9 mouse cellular contexts compared by ENCODE assay signal in the genomic region with DNA sequence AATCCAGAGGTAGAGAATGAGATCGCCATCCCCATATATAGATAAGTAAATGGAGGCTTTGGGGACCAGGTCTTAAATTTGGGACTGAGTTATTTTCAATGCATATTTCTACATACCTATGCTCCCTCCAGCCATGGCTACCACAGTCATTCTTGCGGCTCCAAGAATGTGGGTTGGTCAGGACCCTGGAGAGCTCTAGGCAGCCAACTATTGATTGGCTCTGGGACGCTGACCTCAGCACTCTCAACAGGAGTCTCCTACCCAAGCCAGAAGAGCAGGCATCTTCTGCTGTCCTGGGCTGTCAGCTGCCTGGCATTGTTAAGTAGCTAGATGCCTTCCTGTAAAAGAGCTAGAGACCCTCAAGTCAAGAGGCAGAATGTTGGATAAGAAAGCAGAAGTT.
DNase-seq lines count a peak whose midpoint lies in the region; ATAC-seq and TF ChIP-seq lines count a peak whose summit lies in the region.
"Had no signal": no experiment of that assay in that cellular context is flagged by ENCODE, and none has a peak within 500 bp of the region (broad histone marks: within the 10 kb centered on the region; RNA-seq: fewer than 3 reads in every experiment).

No protein-coding gene starts in this region.

- peak; percentile 82 for DNase-seq in intestine, embryonic 14.5 days (ENCODE audit: low spot score)
- DNase-seq in CH12.LX (ENCODE audit: extremely low read depth) = peak; percentile 18
- peak; percentile 47 for DNase-seq in adrenal gland, postnatal 25 days
- peak; percentile 82 to 84 for DNase-seq in kidney, postnatal 4 days
- DNase-seq in thymus, postnatal 14 days = no peak
- DNase-seq in spleen, postnatal 4 days (ENCODE audit: low spot score in 2 of 2) = no peak
- no peak for DNase-seq in urinary bladder, adult 2 months (ENCODE audit: low spot score)

- no peaks in the 10 kb centered on the region for H3K9me3 ChIP-seq in intestine, embryonic 14.5 days (ENCODE audit: control insufficient read depth, low read length)
- H3K9me3 ChIP-seq in intestine, embryonic 15.5 days = no peaks in the 10 kb centered on the region
- H3K9me3 ChIP-seq in CH12.LX (replicated peaks; ENCODE audit: low read length) = no peaks in the 10 kb centered on the region
- H3K9me3 ChIP-seq: limb, embryonic 12.5 days had no signal

- no peaks in the 10 kb centered on the region for H3K79me2 ChIP-seq in CH12.LX (replicated peaks; ENCODE audit: control insufficient read depth, extremely low read depth, insufficient read depth, poor library complexity, severe bottlenecking)

- dilution Hi-C loops in CH12.LX (cut with MboI; ENCODE audit: extremely low pct_ligation_motif_present, extremely low pct_unique_long_range_greater_than_20kb, low sequenced_read_pairs) = no loop called here

- H3K4me1 ChIP-seq in intestine, embryonic 14.5 days (replicated peaks; ENCODE audit: control insufficient read depth, insufficient read depth, low read length) = no peaks in the 10 kb centered on the region
- no peaks in the 10 kb centered on the region for H3K4me1 ChIP-seq in intestine, embryonic 15.5 days (replicated peaks)
- no peaks in the 10 kb centered on the region for H3K4me1 ChIP-seq in CH12.LX (ENCODE audit: control insufficient read depth in 1 of 2, insufficient read depth in 2 of 2)

- TF ChIP-seq EP300 in CH12.LX (IDR thresholded peaks at IDR 0.05; ENCODE audit: low read length) = no peak

- no peak overlapping the region for H3K4me3 ChIP-seq in intestine, embryonic 14.5 days (ENCODE audit: low read depth, low read length)
- H3K4me3 ChIP-seq in intestine, embryonic 15.5 days (replicated peaks) = no peak overlapping the region
- no peak overlapping the region for H3K4me3 ChIP-seq in CH12.LX (replicated peaks in 1 of 3; ENCODE audit: low read depth in 2 of 3, low read length in 2 of 3, poor library complexity in 1 of 3)
- H3K4me3 ChIP-seq: limb, embryonic 12.5 days had no signal

- no peak for ATAC-seq in intestine, embryonic 14.5 days (replicated peaks; ENCODE audit: low FRiP score, low TSS enrichment, low read depth)
- no peak for ATAC-seq in intestine, embryonic 15.5 days

- H3K27me3 ChIP-seq in intestine, embryonic 14.5 days (replicated peaks; ENCODE audit: control insufficient read depth, insufficient read depth, low read length) = no peaks in the 10 kb centered on the region
- no peaks in the 10 kb centered on the region for H3K27me3 ChIP-seq in intestine, embryonic 15.5 days (replicated peaks)
- peaks cover 65% of the 10 kb centered on the region for H3K27me3 ChIP-seq in CH12.LX (replicated peaks)

- no peak for TF ChIP-seq POLR2A in CH12.LX (IDR thresholded peaks at IDR 0.05; ENCODE audit: low read depth, low read length)

- no peak overlapping the region for H3K27ac ChIP-seq in intestine, embryonic 14.5 days (ENCODE audit: low read depth)
- no peak overlapping the region for H3K27ac ChIP-seq in intestine, embryonic 15.5 days
- H3K27ac ChIP-seq in CH12.LX (ENCODE audit: insufficient read depth, low read depth) = no peak overlapping the region
- H3K27ac ChIP-seq: limb, embryonic 12.5 days had no signal

- no peak for TF ChIP-seq RAD21 in CH12.LX (IDR thresholded peaks at IDR 0.05; ENCODE audit: low read depth, low read length)

- in situ Hi-C loops in CH12.LX (cut with MboI; ENCODE audit: low pct_ligation_motif_present, low pct_unique_long_range_greater_than_20kb, low sequenced_read_pairs) = loop anchor here (25.0 kb wide), 1 partner anchor 201 kb away; no protein-coding TSS in a partner anchor

- no peak overlapping the region for H3K4me2 ChIP-seq in intestine, embryonic 14.5 days (ENCODE audit: low read length)
- H3K4me2 ChIP-seq in intestine, embryonic 15.5 days (replicated peaks) = no peak overlapping the region
- H3K4me2 ChIP-seq in CH12.LX (ENCODE audit: insufficient read depth, low read depth, poor library complexity, severe bottlenecking) = no peak overlapping the region
- H3K4me2 ChIP-seq: limb, embryonic 12.5 days had no signal

- WGBS in intestine, embryonic 14.5 days = 8% methylated on average over 3 of the region's 3 CpGs
- WGBS in intestine, embryonic 15.5 days = 5% methylated on average over 3 of the region's 3 CpGs

- TF ChIP-seq CTCF in CH12.LX (conservative IDR thresholded peaks at IDR 0.05 in 1 of 2, IDR thresholded peaks at IDR 0.05 in 1 of 2; ENCODE audit: low read depth in 2 of 2, low read length in 2 of 2) = no peak

- no peaks in the 10 kb centered on the region for H3K36me3 ChIP-seq in intestine, embryonic 14.5 days (ENCODE audit: control insufficient read depth, insufficient read depth, low read length)
- no peaks in the 10 kb centered on the region for H3K36me3 ChIP-seq in intestine, embryonic 15.5 days
- H3K36me3 ChIP-seq in CH12.LX (replicated peaks in 1 of 2; ENCODE audit: control insufficient read depth in 1 of 2, insufficient read depth in 1 of 2, low read length in 1 of 2) = no peaks in the 10 kb centered on the region
- H3K36me3 ChIP-seq: limb, embryonic 12.5 days had no signal

- no peak overlapping the region for H3K9ac ChIP-seq in intestine, embryonic 14.5 days (ENCODE audit: low read length)
- H3K9ac ChIP-seq in intestine, embryonic 15.5 days = no peak overlapping the region
- H3K9ac ChIP-seq in CH12.LX (ENCODE audit: insufficient read depth, low read depth) = no peak overlapping the region
- H3K9ac ChIP-seq: limb, embryonic 12.5 days had no signal

TF ChIP-seq in CH12.LX, 34 proteins besides CTCF, POLR2A, EP300 and RAD21:
- no peak for TF ChIP-seq ELF1 (IDR thresholded peaks at IDR 0.05; ENCODE audit: low read depth, low read length)
- peak; percentile 62; the same call in 1 of the 2 replicates for TF ChIP-seq MAFK (IDR thresholded peaks at IDR 0.05; ENCODE audit: insufficient replicate concordance, low read length)

Comparison
In these comparisons a context has a peak if more than half of its experiments do, and no peak if none do; other contexts are left out.
1. DNase-seq: peak in intestine, embryonic 14.5 days (single experiment), CH12.LX (single experiment), adrenal gland, postnatal 25 days (single experiment) and kidney, postnatal 4 days (2 of 2); none in thymus, postnatal 14 days (single experiment), spleen, postnatal 4 days (0 of 2) and urinary bladder, adult 2 months (single experiment).